Mouse (Mus musculus) liver, embryonic 16.5 days (tissue): ENCODE results near the gene Tanc1. TPM values are rescaled to one million over a fixed set of nuclear protein-coding genes. Genes with fewer than 3 reads are reported as not detected.

Source experiments
- ATAC-seq: fragments of 200-750 bp; cut with Nextera tagmentation; 2 replicates; pipeline ENCODE4 v1.8.0; 2017; ENCODE audit warnings: low read depth, mild to moderate bottlenecking, moderate number of reproducible peaks, moderate library complexity
- H3K27ac ChIP-seq: fragments of 300-500 bp; sonication (generic); 2 replicates; pipeline ENCODE4 v1.5.1; 2014; ENCODE audit warnings: mild to moderate bottlenecking, low read length
- H3K27me3 ChIP-seq: fragments of 300-500 bp; sonication (generic); 2 replicates; pipeline ENCODE4 v1.6.1; 2014; ENCODE audit warnings: low read depth, low read length, mixed read lengths; ENCODE audit not compliant: control insufficient read depth, insufficient read depth
- H3K36me3 ChIP-seq: fragments of 300-500 bp; sonication (generic); 2 replicates; pipeline ENCODE4 v1.6.1; 2014; ENCODE audit warnings: mild to moderate bottlenecking; ENCODE audit not compliant: control insufficient read depth, insufficient read depth
- H3K4me1 ChIP-seq: fragments of 300-500 bp; sonication (generic); 2 replicates; pipeline ENCODE4 v1.6.1; 2014; ENCODE audit warnings: low read depth, low read length, mixed read lengths; ENCODE audit not compliant: control insufficient read depth
- H3K4me2 ChIP-seq: fragments of 300-500 bp; sonication (generic); 2 replicates; pipeline ENCODE4 v1.6.1; 2014; ENCODE audit warnings: low read depth, low read length, mixed read lengths
- H3K4me3 ChIP-seq: fragments of 300-500 bp; sonication (generic); 2 replicates; pipeline ENCODE4 v1.5.1; 2014; ENCODE audit warnings: low read depth, mild to moderate bottlenecking, low read length
- H3K9ac ChIP-seq: fragments of 300-500 bp; sonication (generic); 2 replicates; pipeline ENCODE4 v1.6.1; 2014; ENCODE audit warnings: low read depth, low read length
- H3K9me3 ChIP-seq: fragments of 300-500 bp; sonication (generic); replicated peaks from 2 replicates; pipeline ENCODE4 v1.6.1; 2016; ENCODE audit warnings: low read length; ENCODE audit not compliant: control insufficient read depth
- WGBS: fragments of 180-500 bp; shearing (Covaris S2); extraction: QIAGEN DNeasy Blood & Tissue Kit; methylation state at CpG from one replicate; pipeline ENCODE4 v1.1.7; 2014; ENCODE audit not compliant: insufficient replicate concordance; 5-methylcytosine and 5-hydroxymethylcytosine counted together
- polyA plus RNA-seq: library from polyadenylated mRNA; unstranded; fragments of >200 nt; fragmentation: Nextera tagmentation; extraction: Ambion mirVana; gene quantifications from 2 replicates; pipeline ENCODE4 v1.2.1, GENCODE M21; 2015

Tanc1 gene
- polyA plus RNA-seq, 1 experiment from 2014 or later = 3.9 TPM

DNA sequence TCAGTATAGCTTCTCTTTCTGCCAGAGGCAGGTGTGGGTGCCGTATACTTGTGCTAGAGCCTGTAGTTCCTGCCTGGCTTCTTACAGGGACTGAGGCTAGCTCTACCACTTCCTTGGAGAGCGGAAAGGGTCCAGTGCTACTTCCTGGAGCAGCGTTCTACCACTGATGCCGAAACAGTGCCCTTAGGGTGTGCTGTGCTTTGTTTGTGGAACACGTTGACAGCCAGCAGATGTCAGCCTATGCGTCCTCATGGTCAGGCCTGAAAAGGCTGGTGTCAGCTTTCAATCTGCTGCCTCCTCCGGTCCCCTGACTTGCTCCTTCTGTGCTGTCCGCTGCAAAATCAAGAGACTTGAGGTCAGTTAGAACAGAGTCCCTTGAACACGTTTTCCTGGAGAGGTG, 218.3 kb downstream of the Tanc1 start:
- H3K36me3 ChIP-seq = no peaks in the 10 kb centered on the region
- no peaks in the 10 kb centered on the region for H3K9me3 ChIP-seq
- WGBS = 36% methylated on average over 9 of the region's 9 CpGs
- H3K4me3 ChIP-seq = no peak overlapping the region
- ATAC-seq = no peak
- no peaks in the 10 kb centered on the region for H3K27me3 ChIP-seq
- no peaks in the 10 kb centered on the region for H3K4me1 ChIP-seq
- no peak overlapping the region for H3K4me2 ChIP-seq
- H3K9ac ChIP-seq = no peak overlapping the region
- H3K27ac ChIP-seq = no peak overlapping the region

DNA sequence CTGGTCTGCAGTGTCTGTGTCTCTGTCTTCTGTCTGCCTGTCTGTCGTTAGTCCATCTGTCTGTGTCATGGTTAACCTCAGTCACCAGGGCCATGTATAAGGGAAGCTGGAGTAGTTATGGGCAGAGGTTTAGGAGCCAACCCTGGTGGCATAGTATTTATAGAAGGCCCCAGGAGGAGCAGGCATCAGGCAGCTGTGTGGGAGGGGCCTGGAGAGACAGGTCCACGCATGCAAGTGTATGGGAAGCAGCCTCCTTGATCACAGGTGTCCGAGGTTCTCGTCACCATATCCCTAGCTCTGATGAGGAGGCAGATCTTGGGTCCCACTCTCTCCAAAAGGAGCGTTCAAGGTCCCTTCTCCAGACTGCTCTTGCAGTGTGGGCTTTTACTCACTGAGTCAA, 219.1 kb downstream of the Tanc1 start:
- H3K4me2 ChIP-seq = no peak overlapping the region
- H3K9ac ChIP-seq = no peak overlapping the region
- H3K27ac ChIP-seq = no peak overlapping the region
- no peaks in the 10 kb centered on the region for H3K9me3 ChIP-seq
- no peaks in the 10 kb centered on the region for H3K27me3 ChIP-seq
- no peak for ATAC-seq
- H3K36me3 ChIP-seq = no peaks in the 10 kb centered on the region; the same call in 1 of the 2 replicates
- WGBS = 55% methylated on average over 5 of the region's 5 CpGs
- no peaks in the 10 kb centered on the region for H3K4me1 ChIP-seq
- H3K4me3 ChIP-seq = no peak overlapping the region

DNA sequence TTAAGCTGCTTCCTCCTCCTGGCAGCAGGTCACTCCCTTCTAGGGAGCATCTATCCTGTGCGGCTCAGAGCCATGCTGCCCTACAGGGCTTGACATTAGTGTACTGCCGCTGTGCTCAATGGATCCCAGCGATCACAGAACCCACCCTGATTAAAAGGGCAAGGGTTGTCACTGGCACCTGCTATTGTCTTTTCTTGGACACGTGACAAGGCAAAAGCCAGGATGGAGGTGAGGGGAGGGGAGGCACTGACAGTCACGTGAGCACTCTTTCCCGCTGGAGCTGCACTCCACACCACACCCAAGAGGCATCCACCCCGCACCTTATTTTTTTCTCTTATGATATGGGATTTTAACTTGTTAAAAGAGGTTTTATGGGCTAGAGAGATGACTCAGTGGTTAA, 220.0 kb downstream of the Tanc1 start:
- no peak overlapping the region for H3K27ac ChIP-seq
- no peaks in the 10 kb centered on the region; the same call in 1 of the 2 replicates for H3K36me3 ChIP-seq
- H3K27me3 ChIP-seq = no peaks in the 10 kb centered on the region
- no peaks in the 10 kb centered on the region for H3K9me3 ChIP-seq
- no peaks in the 10 kb centered on the region for H3K4me1 ChIP-seq
- no peak overlapping the region for H3K4me2 ChIP-seq
- H3K4me3 ChIP-seq = no peak overlapping the region
- 72% methylated on average over 7 of the region's 7 CpGs for WGBS
- ATAC-seq = no peak
- no peak overlapping the region for H3K9ac ChIP-seq

DNA sequence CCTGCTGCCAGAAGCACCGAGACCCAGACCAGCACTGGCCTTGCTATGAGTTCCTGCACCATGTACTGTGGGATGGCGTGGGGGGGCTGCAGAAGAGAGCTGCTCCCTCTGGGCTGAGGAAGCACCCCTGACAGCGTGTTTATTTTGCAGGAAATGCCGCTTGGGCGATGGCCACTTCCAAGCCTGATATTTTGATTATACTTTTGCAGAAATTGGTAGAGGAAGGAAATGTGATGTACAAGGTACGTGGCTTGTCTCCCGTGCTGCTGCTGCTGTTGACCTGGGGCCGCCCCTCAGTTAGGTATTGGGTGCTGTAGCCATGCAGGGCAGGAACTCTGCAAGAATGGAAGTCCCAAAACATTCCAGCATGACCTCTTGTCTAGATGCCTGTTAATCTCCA, 227.0 kb downstream of the Tanc1 start:
- WGBS = 47% methylated on average over 8 of the region's 8 CpGs
- Histone ChIP-seq H3K4me3 (no peak overlapping the region), H3K27ac (no peak overlapping the region), H3K36me3 (peaks cover 4% of the 10 kb centered on the region; the same call in 1 of the 2 replicates), H3K27me3 (no peaks in the 10 kb centered on the region), H3K4me2 (no peak overlapping the region), H3K9ac (no peak overlapping the region), H3K9me3 (no peaks in the 10 kb centered on the region), H3K4me1 (peaks cover 3% of the 10 kb centered on the region; the same call in 1 of the 2 replicates)
- no peak for ATAC-seq

DNA sequence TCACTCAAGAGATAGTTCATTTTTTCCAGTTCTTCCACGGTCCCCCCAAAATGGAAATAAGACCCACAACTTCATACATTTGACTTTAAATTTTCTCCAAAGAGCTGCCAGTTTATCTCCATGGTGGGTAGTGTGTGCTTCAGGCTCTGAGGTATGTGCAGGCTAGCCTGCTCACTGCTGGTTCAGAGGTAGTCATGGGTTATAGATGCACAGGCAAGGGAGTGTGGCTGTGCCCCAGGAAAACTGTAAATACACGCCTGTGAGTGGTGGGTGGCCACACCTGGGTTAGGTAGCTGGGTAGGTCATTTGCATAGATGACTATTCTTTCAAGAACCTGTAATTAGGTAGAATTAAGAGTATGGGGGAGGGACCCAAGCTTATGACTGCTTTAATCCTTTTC, 227.9 kb downstream of the Tanc1 start:
- no peak for ATAC-seq
- no peak overlapping the region for H3K27ac ChIP-seq
- H3K36me3 ChIP-seq = peaks cover 4% of the 10 kb centered on the region; the same call in 1 of the 2 replicates
- WGBS = 57% methylated on average over 2 of the region's 2 CpGs
- H3K4me1 ChIP-seq = peaks cover 3% of the 10 kb centered on the region; the same call in 1 of the 2 replicates
- no peaks in the 10 kb centered on the region for H3K9me3 ChIP-seq
- no peak overlapping the region for H3K4me3 ChIP-seq
- no peak overlapping the region for H3K9ac ChIP-seq
- no peaks in the 10 kb centered on the region for H3K27me3 ChIP-seq
- H3K4me2 ChIP-seq = no peak overlapping the region

DNA sequence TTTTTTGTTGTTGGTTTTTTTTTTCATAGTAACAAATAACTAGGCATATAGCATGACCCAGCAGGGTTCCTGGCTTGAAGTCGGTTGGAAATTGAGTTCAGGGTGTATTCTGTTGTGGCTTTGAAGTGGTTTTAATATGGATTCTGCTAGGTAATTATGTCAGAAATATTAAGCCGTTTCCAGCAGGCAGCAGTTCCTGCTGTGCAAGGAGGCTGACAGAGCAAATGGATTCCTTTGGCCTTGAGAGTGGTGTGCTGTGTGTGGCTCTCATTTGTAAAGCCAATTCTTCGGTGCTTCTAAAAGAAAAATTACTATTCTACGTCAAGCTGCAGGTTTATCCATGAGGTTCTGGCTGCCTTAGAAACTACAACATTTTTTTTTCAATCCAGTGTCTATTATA, 228.3 kb downstream of the Tanc1 start:
- ATAC-seq = no peak
- no peak overlapping the region for H3K4me3 ChIP-seq

DNA sequence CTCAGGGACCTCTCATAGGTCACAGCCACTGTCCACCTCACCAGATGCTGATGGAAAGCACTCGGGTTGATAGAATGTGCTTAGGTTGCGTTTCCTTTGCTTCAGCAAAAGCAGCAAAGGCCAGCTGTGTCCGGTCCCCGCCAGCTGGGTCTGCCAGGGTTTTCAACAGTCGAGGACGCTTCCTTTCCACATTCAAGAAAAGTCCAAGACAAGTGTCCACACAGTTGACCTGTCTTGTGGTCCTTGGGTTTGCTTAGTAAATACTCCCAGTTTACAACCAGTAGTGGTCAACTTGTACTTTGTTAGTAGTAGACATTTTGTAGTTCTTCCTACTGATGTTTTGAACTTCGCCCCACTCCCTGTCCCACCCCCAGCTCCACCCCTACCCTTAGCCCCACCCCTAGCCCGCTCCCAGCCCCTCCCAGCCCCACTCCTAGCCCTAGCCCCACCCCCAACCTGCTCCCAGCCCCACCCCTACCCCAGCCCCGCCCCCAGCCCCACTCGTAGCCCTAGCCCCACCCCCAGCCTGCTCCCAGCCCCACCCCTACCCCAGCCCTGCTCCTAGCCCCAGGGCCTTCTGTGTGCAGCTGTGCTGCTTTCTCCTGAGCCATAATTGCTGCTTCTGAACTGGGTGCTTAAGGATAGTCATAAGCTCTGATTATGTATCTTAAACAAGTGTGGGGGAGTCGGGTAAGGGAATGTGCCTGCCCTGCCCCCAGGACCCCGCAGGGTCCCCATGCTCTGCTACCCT, 229.5 kb downstream of the Tanc1 start:
- H3K27me3 ChIP-seq = no peaks in the 10 kb centered on the region
- WGBS = 69% methylated on average over 10 of the region's 12 CpGs
- H3K27ac ChIP-seq = no peak overlapping the region; the same call in 1 of the 2 replicates
- H3K4me1 ChIP-seq = peaks cover 3% of the 10 kb centered on the region; the same call in 1 of the 2 replicates
- no peak overlapping the region for H3K4me2 ChIP-seq
- no peak overlapping the region for H3K4me3 ChIP-seq
- no peaks in the 10 kb centered on the region for H3K9me3 ChIP-seq
- peaks cover 4% of the 10 kb centered on the region; the same call in 1 of the 2 replicates for H3K36me3 ChIP-seq
- peak; percentile 70 for ATAC-seq
- no peak overlapping the region for H3K9ac ChIP-seq

More for the DNA sequence above, 228.3 kb downstream of the Tanc1 start:
- H3K9me3 ChIP-seq = no peaks in the 10 kb centered on the region
- H3K9ac ChIP-seq = no peak overlapping the region
- 72% methylated on average over 4 of the region's 4 CpGs for WGBS
- peaks cover 4% of the 10 kb centered on the region; the same call in 1 of the 2 replicates for H3K36me3 ChIP-seq
- H3K27ac ChIP-seq = no peak overlapping the region
- no peak overlapping the region for H3K4me2 ChIP-seq
- H3K4me1 ChIP-seq = peaks cover 3% of the 10 kb centered on the region; the same call in 1 of the 2 replicates
- no peaks in the 10 kb centered on the region for H3K27me3 ChIP-seq

DNA sequence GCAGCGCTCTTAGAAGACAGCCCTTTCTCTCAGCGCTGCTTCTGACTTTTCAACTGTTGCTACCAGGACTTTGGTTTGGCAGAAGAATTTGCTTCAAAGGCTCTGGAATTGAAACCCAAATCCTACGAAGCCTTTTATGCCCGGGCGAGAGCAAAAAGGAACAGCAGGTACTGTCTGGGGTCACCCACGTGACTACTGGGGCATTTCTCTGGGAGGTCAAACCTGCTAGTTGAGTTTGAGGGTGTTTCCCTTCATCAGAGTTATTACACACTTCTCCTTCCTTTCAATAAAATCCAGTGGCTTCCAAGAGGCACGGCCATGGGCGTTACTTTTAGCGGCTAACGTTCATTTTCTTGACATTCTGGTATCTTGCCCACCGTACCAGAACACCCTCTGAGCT, 230.1 kb downstream of the Tanc1 start:
- Histone ChIP-seq H3K4me3 (no peak overlapping the region), H3K4me2 (no peak overlapping the region), H3K27me3 (no peaks in the 10 kb centered on the region), H3K4me1 (peaks cover 3% of the 10 kb centered on the region; the same call in 1 of the 2 replicates), H3K9ac (no peak overlapping the region), H3K36me3 (peaks cover 4% of the 10 kb centered on the region; the same call in 1 of the 2 replicates), H3K27ac (no peak overlapping the region), H3K9me3 (no peaks in the 10 kb centered on the region)
- WGBS = 82% methylated on average over 11 of the region's 11 CpGs
- ATAC-seq = no peak

DNA sequence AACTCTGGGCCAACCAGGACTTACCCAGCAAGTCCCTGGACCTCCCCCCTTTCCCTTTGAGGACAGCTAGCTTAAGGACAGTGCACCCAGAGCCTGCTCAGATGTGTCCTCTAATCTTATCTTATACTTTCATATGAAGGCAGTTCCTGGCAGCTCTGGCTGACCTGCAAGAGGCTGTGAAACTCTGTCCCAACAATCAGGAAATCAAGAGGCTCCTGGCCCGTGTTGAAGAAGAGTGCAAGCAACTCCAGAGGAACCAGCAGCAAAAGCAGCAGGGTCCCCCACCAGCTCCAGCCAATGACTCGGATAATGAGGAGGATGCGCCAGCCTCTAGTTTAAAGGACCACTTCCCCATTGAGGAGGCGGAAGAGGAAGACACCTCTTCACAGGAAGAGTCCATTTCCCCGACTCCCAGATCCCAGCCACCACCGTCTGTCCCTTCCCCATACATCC, 230.7 kb downstream of the Tanc1 start:
- Histone ChIP-seq H3K4me2 (no peak overlapping the region), H3K36me3 (peaks cover 4% of the 10 kb centered on the region; the same call in 1 of the 2 replicates), H3K27me3 (no peaks in the 10 kb centered on the region), H3K9ac (no peak overlapping the region), H3K9me3 (no peaks in the 10 kb centered on the region), H3K4me1 (peaks cover 3% of the 10 kb centered on the region; the same call in 1 of the 2 replicates), H3K4me3 (no peak overlapping the region), H3K27ac (no peak overlapping the region)
- ATAC-seq = no peak
- WGBS = 43% methylated on average over 6 of the region's 6 CpGs
